ENCODE assay signal across 17 mouse cellular contexts in genomic region chr1:185071566-185071965, GRCm38 (mm10).
DNase-seq lines count a peak whose midpoint lies in the region; ATAC-seq and TF ChIP-seq lines count a peak whose summit lies in the region.
"Had no signal": no experiment of that assay in that cellular context is flagged by ENCODE, and none has a peak within 500 bp of the region (broad histone marks: within the 10 kb centered on the region; RNA-seq: fewer than 3 reads in every experiment).

No protein-coding gene starts in this region.

- H3K27me3 ChIP-seq in intestine, embryonic 15.5 days (replicated peaks): no peaks in the 10 kb centered on the region
- no peaks in the 10 kb centered on the region for H3K27me3 ChIP-seq in liver, embryonic 14.5 days (ENCODE audit: control insufficient read depth, insufficient read depth, low read length)
- no peaks in the 10 kb centered on the region for H3K27me3 ChIP-seq in hindbrain, embryonic 13.5 days
- H3K27me3 ChIP-seq: kidney, embryonic 15.5 days; limb, embryonic 12.5 days had no signal

- no peak overlapping the region for H3K27ac ChIP-seq in intestine, embryonic 15.5 days
- no peak overlapping the region for H3K27ac ChIP-seq in liver, embryonic 14.5 days
- H3K27ac ChIP-seq in hindbrain, embryonic 13.5 days: no peak overlapping the region
- H3K27ac ChIP-seq: hindbrain, postnatal 0 days; kidney, embryonic 15.5 days; limb, embryonic 12.5 days had no signal

- H3K9me3 ChIP-seq in intestine, embryonic 15.5 days: no peaks in the 10 kb centered on the region
- no peaks in the 10 kb centered on the region for H3K9me3 ChIP-seq in liver, embryonic 14.5 days (ENCODE audit: control insufficient read depth, low read length)
- no peaks in the 10 kb centered on the region for H3K9me3 ChIP-seq in hindbrain, embryonic 13.5 days
- H3K9me3 ChIP-seq: kidney, embryonic 15.5 days; limb, embryonic 12.5 days had no signal

- H3K4me2 ChIP-seq in intestine, embryonic 15.5 days (replicated peaks): no peak overlapping the region
- H3K4me2 ChIP-seq in liver, embryonic 14.5 days (ENCODE audit: low read depth): no peak overlapping the region
- no peak overlapping the region for H3K4me2 ChIP-seq in hindbrain, embryonic 13.5 days
- H3K4me2 ChIP-seq: heart, embryonic 11.5 days; kidney, embryonic 15.5 days; limb, embryonic 12.5 days had no signal

- ATAC-seq in intestine, embryonic 15.5 days: peak; percentile 88
- peak; percentile 87 for ATAC-seq in liver, embryonic 14.5 days (ENCODE audit: insufficient read depth)
- no peak for ATAC-seq in hindbrain, embryonic 13.5 days (ENCODE audit: low FRiP score)
- ATAC-seq: hindbrain, postnatal 0 days had no signal

- WGBS in intestine, embryonic 15.5 days: 41% methylated on average over 7 of the region's 7 CpGs
- WGBS in liver, embryonic 14.5 days (ENCODE audit: insufficient replicate concordance): 39% methylated on average over 7 of the region's 7 CpGs
- 60% methylated on average over 7 of the region's 7 CpGs for WGBS in hindbrain, embryonic 13.5 days

- no peaks in the 10 kb centered on the region for H3K36me3 ChIP-seq in intestine, embryonic 15.5 days
- no peaks in the 10 kb centered on the region for H3K36me3 ChIP-seq in liver, embryonic 14.5 days (replicated peaks; ENCODE audit: control insufficient read depth, insufficient read depth, low read depth)
- no peaks in the 10 kb centered on the region for H3K36me3 ChIP-seq in hindbrain, embryonic 13.5 days
- H3K36me3 ChIP-seq: kidney, embryonic 15.5 days; limb, embryonic 12.5 days had no signal

- H3K9ac ChIP-seq in intestine, embryonic 15.5 days: no peak overlapping the region
- H3K9ac ChIP-seq in liver, embryonic 14.5 days (replicated peaks): no peak overlapping the region
- H3K9ac ChIP-seq in hindbrain, embryonic 13.5 days: no peak overlapping the region
- H3K9ac ChIP-seq: kidney, embryonic 15.5 days; limb, embryonic 12.5 days had no signal

- no peak overlapping the region for H3K4me3 ChIP-seq in intestine, embryonic 15.5 days (replicated peaks)
- H3K4me3 ChIP-seq in liver, embryonic 14.5 days (ENCODE audit: insufficient read depth in 1 of 2, low read depth in 2 of 2, low read length in 2 of 2): no peak overlapping the region
- H3K4me3 ChIP-seq in hindbrain, embryonic 13.5 days: no peak overlapping the region
- H3K4me3 ChIP-seq: kidney, embryonic 15.5 days; limb, embryonic 12.5 days had no signal

- 0 out of 2 replicates have a peak, but pooled peaks have one; percentile 11 for TF ChIP-seq EP300 in liver, embryonic 14.5 days (IDR thresholded peaks at IDR 0.05; ENCODE audit: low read depth)

- H3K4me1 ChIP-seq in intestine, embryonic 15.5 days (replicated peaks): no peaks in the 10 kb centered on the region
- peaks cover 0 to 10% of the 10 kb centered on the region in 2 experiments; a peak in 3 of 4 replicates for H3K4me1 ChIP-seq in liver, embryonic 14.5 days (replicated peaks; ENCODE audit: control insufficient read depth in 2 of 2, insufficient read depth in 2 of 2, low read length in 1 of 2)
- no peaks in the 10 kb centered on the region for H3K4me1 ChIP-seq in hindbrain, embryonic 13.5 days (replicated peaks)
- H3K4me1 ChIP-seq: kidney, embryonic 15.5 days; limb, embryonic 12.5 days had no signal

- peak; percentile 16 for DNase-seq in urinary bladder, postnatal 14 days (ENCODE audit: low spot score)
- no peak for DNase-seq in urinary bladder, postnatal 4 days (ENCODE audit: low spot score in 2 of 2)
- peak; percentile 31 to 54 (median 41) for DNase-seq in liver, embryonic 14.5 days (ENCODE audit: low read depth in 3 of 3, low spot score in 3 of 3)
- no peak for DNase-seq in kidney, postnatal 10 days
- DNase-seq in lung, adult 18-20 months: no peak
- DNase-seq: cerebellum, adult 11 months; cerebellum, postnatal 25 days; gastrocnemius, postnatal 25 days; heart, postnatal 14 days; layer of hippocampus, adult 9-11 months; thymus, postnatal 36 days had no signal

- no peak for TF ChIP-seq CTCF in liver, embryonic 14.5 days (IDR thresholded peaks at IDR 0.05; ENCODE audit: low read depth)

Comparison
In these comparisons a context has a peak if more than half of its experiments do, and no peak if none do; other contexts are left out.
1. DNase-seq: peak in urinary bladder, postnatal 14 days (single experiment) and liver, embryonic 14.5 days (3 of 3); none in urinary bladder, postnatal 4 days (0 of 2), kidney, postnatal 10 days (single experiment) and lung, adult 18-20 months (0 of 2).